Mouse (Mus musculus) G1E (cell line): ENCODE measurements at regions not wholly inside any gene's neighbourhood (a gene's known extent, or its start where the extent isn't known, plus 50 kb on each side); places are given as distances from the start of the nearest gene placed in this dataset.

ENCODE experiments used
- CTCF ChIP-seq: IDR thresholded peaks from 2 replicates; pipeline ENCODE4 v1.5.1; 2012; ENCODE audit warnings: low read depth, low read length, inconsistent platforms, mixed read lengths
- GATA1 ChIP-seq: IDR thresholded peaks from 2 replicates; pipeline ENCODE4 v1.6.1; 2012; ENCODE audit warnings: borderline replicate concordance, low read length, inconsistent platforms, mixed read lengths
- GATA2 ChIP-seq: IDR thresholded peaks from 2 replicates; pipeline ENCODE4 v1.6.1; 2012; ENCODE audit warnings: low read depth, low read length, inconsistent platforms, borderline replicate concordance
- POLR2AphosphoS5 ChIP-seq: IDR thresholded peaks from 2 replicates; pipeline ENCODE4 v1.6.1; 2012; ENCODE audit warnings: low read depth, low read length, inconsistent platforms; ENCODE audit not compliant: insufficient replicate concordance
- TAL1 ChIP-seq: conservative IDR thresholded peaks from 2 replicates; pipeline ENCODE4 v1.6.1; 2012; ENCODE audit warnings: low read depth, low read length, inconsistent platforms, mixed read lengths

GRCm38 (mm10) chr1:57472235-57472634, 65.3 kb upstream of the Tyw5 start:
- no peak for TF ChIP-seq CTCF
- no peak for TF ChIP-seq GATA1
- TF ChIP-seq TAL1: no peak
- TF ChIP-seq GATA2: no peak
- TF ChIP-seq POLR2AphosphoS5: no peak
